Mouse (Mus musculus) megakaryocyte, embryonic 14.5 days (primary cell): ENCODE measurements around the gene Oxnad1.

Experiments
- FLI1 ChIP-seq: IDR thresholded peaks from 2 replicates; pipeline ENCODE4 v1.6.1; 2012; ENCODE audit warnings: low read length, inconsistent platforms, mixed read lengths
- GATA1 ChIP-seq: IDR thresholded peaks from 3 replicates; pipeline ENCODE4 v1.6.1; 2012; ENCODE audit warnings: mixed read lengths, low read length, inconsistent platforms, borderline replicate concordance

GRCm38 (mm10) chr14:32124261-32124660 lies 39.1 kb downstream of the Oxnad1 start:
- no peak for TF ChIP-seq GATA1
- TF ChIP-seq FLI1, result no peak
